Mouse (Mus musculus): ENCODE data around the gene Sun2. TPM values are rescaled to one million over a fixed set of nuclear protein-coding genes. Genes with fewer than 3 reads are reported as not detected.
A peak's percentile ranks its signal among the peaks of the same experiment; 100 is the strongest.

Gene Sun2
- polyA plus RNA-seq, 3 experiments from 2014 or later, result 10.5 to 15.4 (median 12.4) TPM

- ATAC-seq, result no peak
These were observed 21.5 kb downstream of the Sun2 start for GRCm38 (mm10) chr15:79720796-79721195.

- ATAC-seq, result no peak
These were observed 22.1 kb downstream of the Sun2 start for GRCm38 (mm10) chr15:79720267-79720666.

GRCm38 (mm10) chr15:79716710-79717109 lies 25.6 kb downstream of the Sun2 start:
- no peak for ATAC-seq

- ATAC-seq, result no peak
These were observed 26.7 kb downstream of the Sun2 start for GRCm38 (mm10) chr15:79715646-79716045.

GRCm38 (mm10) chr15:79708229-79708822 lies 34.0 kb downstream of the Sun2 start:
- no peak for ATAC-seq

GRCm38 (mm10) chr15:79706603-79707214 lies 35.6 kb downstream of the Sun2 start:
- ATAC-seq, result no peak

- no peak for ATAC-seq
These were observed 44.7 kb downstream of the Sun2 start for GRCm38 (mm10) chr15:79697558-79698187.

GRCm38 (mm10) chr15:79697011-79697410 lies 45.3 kb downstream of the Sun2 start:
- ATAC-seq, result no peak

GRCm38 (mm10) chr15:79696508-79696907 lies 45.8 kb downstream of the Sun2 start:
- no peak for ATAC-seq

GRCm38 (mm10) chr15:79695516-79695915 lies 46.8 kb downstream of the Sun2 start:
- no peak for ATAC-seq

GRCm38 (mm10) chr15:79694512-79694911 lies 47.8 kb downstream of the Sun2 start:
- no peak for ATAC-seq

- ATAC-seq, result peak; percentile 36
These were observed 48.6 kb downstream of the Sun2 start for GRCm38 (mm10) chr15:79693740-79694139.

GRCm38 (mm10) chr15:79692334-79692733 lies 50.0 kb downstream of the Sun2 start:
- ATAC-seq, result no peak

- ATAC-seq, result no peak
These were observed 51.3 kb downstream of the Sun2 start for GRCm38 (mm10) chr15:79691023-79691508.

- peak; percentile 81 for ATAC-seq
These were observed 51.8 kb downstream of the Sun2 start, which contains the start of gene Gtpbp1 for GRCm38 (mm10) chr15:79690426-79691022. TSS of gene Gtpbp1 (plus strand) at chr15:79690845.

GRCm38 (mm10) chr15:79689662-79690425 lies 52.5 kb downstream of the Sun2 start:
- no peak for ATAC-seq

GRCm38 (mm10) chr15:79688268-79688956 lies 53.9 kb downstream of the Sun2 start:
- no peak for ATAC-seq

- ATAC-seq, result peak; percentile 51
These were observed 54.6 kb downstream of the Sun2 start, which contains the start of gene Josd1 for GRCm38 (mm10) chr15:79687646-79688267. TSS of gene Josd1 (minus strand) at chr15:79687919.

- no peak for ATAC-seq
These were observed 55.2 kb downstream of the Sun2 start for GRCm38 (mm10) chr15:79687175-79687574.

- ATAC-seq, result no peak
These were observed 56.1 kb downstream of the Sun2 start for GRCm38 (mm10) chr15:79686046-79686869.
